Mouse (Mus musculus) cortical plate, adult 2 months (tissue): ENCODE results near the gene Gmcl1. TPM values are rescaled to one million over a fixed set of nuclear protein-coding genes. Genes with fewer than 3 reads are reported as not detected.
A peak's percentile ranks its signal among the peaks of the same experiment; 100 is the strongest.

Experiments used
- H3K27ac ChIP-seq: fragments of 200-500 bp; 2 replicates; pipeline ENCODE4 v1.5.1; 2012; ENCODE audit warnings: low read length, control low read depth, inconsistent platforms; ENCODE audit not compliant: insufficient read depth
- H3K4me1 ChIP-seq: fragments of 200-500 bp; 2 replicates; pipeline ENCODE4 v1.6.1; 2011; ENCODE audit warnings: low read length; ENCODE audit not compliant: control insufficient read depth, insufficient read depth
- H3K4me3 ChIP-seq: fragments of 200-500 bp; 2 replicates; pipeline ENCODE4 v1.5.1; 2011; ENCODE audit warnings: mild to moderate bottlenecking, low read length, control low read depth; ENCODE audit not compliant: insufficient read depth
- CTCF ChIP-seq: fragments of 200-500 bp; IDR thresholded peaks from 2 replicates; pipeline ENCODE4 v1.5.1; 2011; ENCODE audit warnings: mild to moderate bottlenecking, control low read depth, low read length; ENCODE audit not compliant: insufficient read depth; ENCODE audit errors: extremely low read depth
- POLR2A ChIP-seq: fragments of 200-500 bp; IDR thresholded peaks from 2 replicates; pipeline ENCODE4 v1.6.1; 2011; ENCODE audit warnings: mild to moderate bottlenecking, low read length, control low read depth; ENCODE audit not compliant: insufficient read depth; ENCODE audit errors: extremely low read depth
- polyA plus RNA-seq: library from polyadenylated mRNA; depleted of rRNA; stranded (reverse); fragments of >200 nt; gene quantifications from 2 replicates; pipeline ENCODE4 v1.2.3, GENCODE M21; 2012

Gene Gmcl1
- polyA plus RNA-seq, 1 experiment = 28.6 TPM

- Histone ChIP-seq H3K27ac (no peak overlapping the region), H3K4me1 (peaks cover 5% of the 10 kb centered on the region; the same call in 1 of the 2 replicates), H3K4me3 (no peak overlapping the region)
- no peak for TF ChIP-seq CTCF
- no peak for TF ChIP-seq POLR2A
These were observed 39.4 kb upstream of the Gmcl1 start for GRCm38 (mm10) chr6:86772631-86773030.

DNA sequence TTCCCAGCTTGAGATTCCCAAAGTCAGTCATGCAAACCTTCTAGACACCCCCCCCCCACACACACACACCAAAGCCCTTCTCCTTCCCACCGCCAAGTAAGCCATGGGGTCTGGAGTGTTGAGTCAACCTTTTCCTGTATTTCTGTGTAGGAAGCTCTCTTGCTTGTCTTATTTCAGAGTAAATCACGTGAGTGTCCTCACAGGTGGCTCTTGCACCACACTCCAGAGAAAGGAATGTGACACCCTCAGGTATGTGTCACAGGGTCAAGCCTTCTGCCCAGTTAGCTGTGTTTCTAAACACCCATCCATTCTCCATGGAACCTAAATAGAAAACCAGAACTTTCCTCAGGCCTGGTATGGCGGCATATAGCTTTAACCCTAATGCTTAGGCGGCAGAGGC lies 35.8 kb upstream of the Gmcl1 start:
- 0 out of 2 replicates have a peak, but pooled peaks cover 1% of the 10 kb centered on the region for H3K4me1 ChIP-seq
- no peak overlapping the region for H3K4me3 ChIP-seq
- H3K27ac ChIP-seq = no peak overlapping the region
- TF ChIP-seq CTCF (no peak), POLR2A (no peak)

DNA sequence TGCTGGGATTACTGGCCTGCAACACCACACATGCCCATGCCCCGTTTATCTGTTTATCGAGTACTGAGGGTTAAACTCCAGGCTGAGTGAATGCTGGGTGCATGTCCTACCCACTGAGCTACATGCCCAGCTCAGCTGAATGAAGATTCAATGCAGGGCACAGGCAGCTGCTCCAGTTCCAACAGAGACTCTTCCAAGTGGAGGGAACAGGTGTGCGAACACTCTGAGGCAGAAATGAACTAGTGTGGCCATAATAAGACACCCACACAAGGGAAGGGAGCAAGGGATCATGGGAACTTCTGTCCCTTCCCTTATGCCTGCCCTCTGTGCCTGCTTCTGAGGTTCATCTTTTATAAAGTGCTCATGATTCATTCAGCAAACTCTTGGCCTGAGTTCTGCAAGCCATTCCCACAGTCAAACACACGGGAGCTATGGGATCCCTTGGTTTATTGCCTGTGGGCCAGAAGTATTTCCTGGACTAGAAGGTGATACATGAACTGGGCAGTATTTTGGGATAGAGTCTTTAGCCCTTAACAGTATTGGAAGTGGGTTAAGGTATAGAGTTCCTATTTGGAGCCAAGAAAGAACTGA lies 35.1 kb upstream of the Gmcl1 start:
- H3K4me1 ChIP-seq = 0 out of 2 replicates have a peak, but pooled peaks cover 1% of the 10 kb centered on the region
- no peak overlapping the region for H3K4me3 ChIP-seq
- no peak for TF ChIP-seq POLR2A
- TF ChIP-seq CTCF = no peak
- no peak overlapping the region for H3K27ac ChIP-seq

DNA sequence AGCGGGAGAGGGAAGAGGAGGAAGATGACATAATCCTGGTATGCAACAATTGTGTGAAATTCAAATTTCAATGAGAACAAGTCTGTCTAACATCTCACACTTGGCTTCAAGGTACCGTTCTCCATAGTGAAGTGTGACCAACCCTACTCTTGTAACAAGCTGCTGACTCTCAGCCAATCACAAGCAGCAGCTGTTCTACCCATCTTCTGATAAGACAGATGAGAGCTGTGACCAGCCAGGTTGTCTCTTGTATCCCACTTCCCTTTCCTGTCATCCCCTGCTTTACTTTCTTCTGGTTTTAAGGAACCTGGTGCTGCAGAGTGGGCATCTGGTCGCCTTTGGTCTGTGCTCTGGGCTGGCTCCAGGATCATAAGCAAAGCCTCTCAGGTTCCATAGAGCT lies 34.3 kb upstream of the Gmcl1 start:
- TF ChIP-seq CTCF = no peak
- TF ChIP-seq POLR2A = no peak
- H3K4me3 ChIP-seq = no peak overlapping the region
- no peaks in the 10 kb centered on the region for H3K4me1 ChIP-seq
- H3K27ac ChIP-seq = no peak overlapping the region

DNA sequence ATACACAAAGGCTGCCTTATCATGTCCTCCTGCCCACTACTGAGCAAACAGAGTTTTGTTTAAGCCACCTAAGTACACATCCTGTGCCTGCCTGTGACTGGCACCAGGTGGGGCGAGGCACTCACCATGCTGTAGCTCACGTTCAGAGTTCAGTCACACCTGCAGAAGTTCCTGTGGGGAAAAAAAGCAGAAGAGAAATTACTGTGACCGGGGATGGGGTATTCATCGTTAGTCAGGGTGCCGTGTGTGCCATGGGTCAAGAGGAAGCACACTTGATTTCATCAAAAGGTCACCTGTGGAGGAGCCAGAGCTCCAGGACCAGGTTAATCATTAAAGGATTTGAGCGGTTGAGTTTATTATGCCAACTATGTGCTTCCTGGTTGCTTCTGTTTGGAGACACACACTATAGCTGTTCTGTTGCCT lies 32.5 kb upstream of the Gmcl1 start:
- no peak overlapping the region for H3K27ac ChIP-seq
- H3K4me3 ChIP-seq = no peak overlapping the region
- H3K4me1 ChIP-seq = no peaks in the 10 kb centered on the region
- TF ChIP-seq CTCF (no peak), POLR2A (no peak)

DNA sequence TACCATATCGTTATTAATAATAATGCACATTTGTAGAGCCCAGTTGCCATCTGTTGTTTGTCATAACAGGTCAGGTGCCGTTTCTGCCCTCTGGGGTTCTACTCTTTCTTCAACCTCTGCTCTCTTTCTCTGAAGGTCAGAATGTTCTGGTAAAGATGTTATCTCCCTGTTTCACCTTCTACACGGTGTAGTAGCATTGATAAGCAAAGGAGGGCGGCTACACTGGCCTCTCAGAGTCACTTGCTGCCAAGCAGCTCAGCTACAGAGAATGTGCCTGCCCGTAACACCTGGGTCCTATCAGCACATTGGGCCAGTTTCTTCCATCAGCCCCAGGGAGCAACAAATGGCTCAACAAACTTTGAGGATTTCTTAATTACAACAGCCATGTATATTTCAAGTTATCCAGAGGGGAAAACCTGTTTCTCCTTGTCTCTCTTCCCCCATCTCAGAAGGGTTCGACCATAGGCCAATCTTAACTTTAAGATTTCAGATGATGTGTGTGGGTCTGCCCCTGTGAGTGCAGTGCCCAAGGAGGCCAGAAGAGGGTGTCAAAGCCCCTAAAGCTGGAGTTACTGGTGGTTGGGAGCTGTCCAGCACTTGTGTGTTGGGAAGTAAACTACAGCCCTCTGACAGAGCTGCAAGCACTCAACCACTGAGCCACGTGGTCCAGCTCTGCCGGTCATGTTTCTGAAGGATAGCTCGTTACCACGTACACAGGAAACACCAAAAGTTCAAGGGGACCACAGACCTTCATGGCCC lies 21.1 kb upstream of the Gmcl1 start:
- no peak for TF ChIP-seq CTCF
- TF ChIP-seq POLR2A = no peak
- H3K27ac ChIP-seq = no peak overlapping the region
- H3K4me1 ChIP-seq = no peaks in the 10 kb centered on the region
- no peak overlapping the region for H3K4me3 ChIP-seq

DNA sequence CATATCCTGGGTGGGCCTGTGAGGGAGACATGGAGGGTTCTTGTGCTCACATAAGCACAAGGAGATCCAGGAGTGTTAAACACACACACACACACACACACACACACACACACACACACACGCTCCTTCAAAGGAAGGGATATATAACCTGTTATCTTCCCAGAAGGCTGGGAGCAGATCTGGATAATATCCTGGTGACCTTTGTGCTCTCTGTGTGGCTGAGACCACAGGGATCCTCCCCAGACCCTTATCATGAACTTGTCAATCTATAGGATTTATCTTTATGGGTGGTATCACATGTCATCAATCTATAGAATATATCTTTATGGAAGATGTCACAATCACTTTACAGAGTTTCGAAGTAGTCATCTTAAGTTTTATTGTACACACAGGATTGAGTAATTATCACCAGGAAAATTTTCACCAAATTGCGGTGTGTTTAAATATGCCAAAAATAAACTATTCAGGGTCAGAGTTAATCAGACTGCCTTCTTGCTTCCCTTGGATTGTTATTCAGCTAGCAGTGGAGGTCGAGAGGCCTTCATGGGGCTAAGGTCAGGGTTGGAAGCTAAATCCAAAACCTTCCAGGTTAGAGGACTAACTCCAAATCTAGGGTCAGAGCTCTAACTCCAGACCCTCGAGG lies 19.8 kb upstream of the Gmcl1 start:
- Histone ChIP-seq H3K4me1 (no peaks in the 10 kb centered on the region), H3K27ac (no peak overlapping the region)

GRCm38 (mm10) chr6:86750961-86751360 lies 17.8 kb upstream of the Gmcl1 start:
- no peaks in the 10 kb centered on the region for H3K4me1 ChIP-seq
- no peak overlapping the region for H3K27ac ChIP-seq
- TF ChIP-seq CTCF (no peak), POLR2A (no peak)
- no peak overlapping the region for H3K4me3 ChIP-seq

More for the DNA sequence above, 19.8 kb upstream of the Gmcl1 start:
- TF ChIP-seq CTCF (no peak), POLR2A (no peak)
- no peak overlapping the region for H3K4me3 ChIP-seq

- no peaks in the 10 kb centered on the region for H3K4me1 ChIP-seq
- H3K27ac ChIP-seq = no peak overlapping the region
- no peak for TF ChIP-seq POLR2A
- no peak for TF ChIP-seq CTCF
- H3K4me3 ChIP-seq = no peak overlapping the region
These were observed 16.6 kb upstream of the Gmcl1 start for GRCm38 (mm10) chr6:86749817-86750216.

- Histone ChIP-seq H3K4me3 (no peak overlapping the region), H3K27ac (no peak overlapping the region)
- peak; percentile 71 for TF ChIP-seq CTCF
- no peak for TF ChIP-seq POLR2A
These were observed 14.0 kb upstream of the Gmcl1 start for GRCm38 (mm10) chr6:86747171-86747570.

More at GRCm38 (mm10) chr6:86747171-86747570, 14.0 kb upstream of the Gmcl1 start:
- H3K4me1 ChIP-seq = no peaks in the 10 kb centered on the region
